Mouse (Mus musculus): ENCODE measurements at regions not wholly inside any gene's neighbourhood (a gene's known extent, or its start where the extent isn't known, plus 50 kb on each side); places are given as distances from the start of the nearest gene placed in this dataset.

DNA sequence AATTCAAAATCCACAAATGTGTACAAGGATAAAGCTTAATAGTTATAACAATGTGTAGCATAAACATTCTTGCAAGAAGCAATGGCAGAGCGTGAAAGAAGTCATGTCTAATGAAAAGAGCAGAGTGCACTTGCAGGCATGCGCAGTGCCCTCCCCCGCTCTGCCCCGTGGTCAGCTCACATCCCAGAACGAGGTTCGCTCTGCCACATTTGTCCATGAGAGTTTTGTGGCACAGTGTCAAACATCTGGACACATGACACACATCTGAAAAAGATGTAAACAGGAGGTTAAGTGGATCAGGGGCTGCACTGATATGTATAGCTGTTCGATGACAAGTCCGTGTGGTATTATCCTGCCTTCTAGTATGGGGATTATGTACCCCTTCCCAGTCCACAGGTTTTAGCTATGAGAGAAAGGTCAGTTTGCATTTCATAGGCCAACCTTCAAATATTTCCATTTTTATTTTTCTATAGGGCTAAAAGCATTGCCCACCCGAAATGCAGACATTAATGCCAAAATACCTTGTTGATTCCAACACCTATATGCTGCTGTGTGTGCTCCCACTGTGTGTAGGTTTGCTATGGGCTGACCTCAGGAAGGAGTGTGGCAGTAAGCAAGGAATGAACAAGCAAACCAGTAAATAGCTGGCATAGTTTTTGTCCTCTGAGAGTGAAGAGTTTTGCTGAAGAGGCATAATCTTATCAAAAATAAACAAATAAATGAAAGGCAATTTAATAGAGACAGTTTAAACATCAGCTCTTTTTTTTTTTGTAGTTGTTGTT lies 160.7 kb upstream of the Ccdc54 start:
- TF ChIP-seq CTCF (IDR thresholded peaks at IDR 0.05; ENCODE audit: control insufficient read depth, insufficient read depth, insufficient read length) (no peak), MAX (IDR thresholded peaks at IDR 0.05) (no peak), FOSL1 (IDR thresholded peaks at IDR 0.05; ENCODE audit: insufficient read depth, low read length, poor library complexity, severe bottlenecking) (no peak)

Data from C2C12 (cell line).